Mouse (Mus musculus): ENCODE data around the gene Chga. TPM values are rescaled to one million over a fixed set of nuclear protein-coding genes. Genes with fewer than 3 reads are reported as not detected.
A peak's percentile ranks its signal among the peaks of the same experiment; 100 is the strongest.

The Chga gene
- total RNA-seq, 1 experiment from 2014 or later, result 1,561 TPM

- no peak for DNase-seq
Measured at GRCm38 (mm10) chr12:102557372-102557771, 2.6 kb downstream of the Chga start.

GRCm38 (mm10) chr12:102565086-102565485 is 10.3 kb downstream of the Chga start:
- DNase-seq, result no peak

GRCm38 (mm10) chr12:102566951-102567350 is 12.2 kb downstream of the Chga start:
- no peak for DNase-seq

- no peak for DNase-seq
Measured at GRCm38 (mm10) chr12:102568219-102568618, 13.4 kb downstream of the Chga start.

- DNase-seq, result no peak
Measured at GRCm38 (mm10) chr12:102570111-102570510, 15.3 kb downstream of the Chga start.

GRCm38 (mm10) chr12:102570734-102571133 is 16.0 kb downstream of the Chga start:
- DNase-seq, result peak; percentile 54

- no peak for DNase-seq
Measured at GRCm38 (mm10) chr12:102571666-102572065, 16.9 kb downstream of the Chga start.

GRCm38 (mm10) chr12:102573036-102573435 is 18.3 kb downstream of the Chga start:
- DNase-seq, result no peak

GRCm38 (mm10) chr12:102575541-102576329 is 21.0 kb downstream of the Chga start:
- no peak for DNase-seq

- no peak for DNase-seq
Measured at GRCm38 (mm10) chr12:102576659-102577398, 22.1 kb downstream of the Chga start.

GRCm38 (mm10) chr12:102579041-102579440 is 24.3 kb downstream of the Chga start:
- DNase-seq, result peak; percentile 89

GRCm38 (mm10) chr12:102581579-102582196 is 26.9 kb downstream of the Chga start:
- DNase-seq, result peak; percentile 3

- DNase-seq, result no peak
Measured at GRCm38 (mm10) chr12:102582441-102582840, 27.7 kb downstream of the Chga start.

- DNase-seq, result peak; percentile 59
Measured at GRCm38 (mm10) chr12:102585390-102585789, 30.6 kb downstream of the Chga start.

GRCm38 (mm10) chr12:102586286-102586881 is 31.6 kb downstream of the Chga start:
- DNase-seq, result no peak

- DNase-seq, result no peak
Measured at GRCm38 (mm10) chr12:102587106-102587505, 32.3 kb downstream of the Chga start.

GRCm38 (mm10) chr12:102590711-102591360 is 36.1 kb downstream of the Chga start:
- no peak for DNase-seq

- DNase-seq, result peak; percentile 81
Measured at GRCm38 (mm10) chr12:102593699-102594098, 38.9 kb downstream of the Chga start.

GRCm38 (mm10) chr12:102594627-102595026 is 39.9 kb downstream of the Chga start:
- no peak for DNase-seq

- DNase-seq, result no peak
Measured at GRCm38 (mm10) chr12:102596410-102596809, 41.6 kb downstream of the Chga start.

- DNase-seq, result peak; percentile 66
Measured at GRCm38 (mm10) chr12:102597466-102597865, 42.7 kb downstream of the Chga start.

GRCm38 (mm10) chr12:102598535-102598934 is 43.8 kb downstream of the Chga start:
- DNase-seq, result no peak
